Mouse (Mus musculus) C2C12 (cell line): ENCODE data around the gene Slc22a23.

Experiments
- CEBPB ChIP-seq: IDR thresholded peaks from one replicate; pipeline ENCODE4 v1.6.1; 2011; ENCODE audit warnings: low read depth, mild to moderate bottlenecking, control low read depth, moderate library complexity
- CTCF ChIP-seq: IDR thresholded peaks from one replicate; pipeline ENCODE4 v1.5.1; 2011; ENCODE audit not compliant: control insufficient read depth, insufficient read depth, insufficient read length
- FOSL1 ChIP-seq: IDR thresholded peaks from one replicate; pipeline ENCODE4 v1.8.0; 2011; ENCODE audit warnings: mild to moderate bottlenecking, low read length; ENCODE audit not compliant: poor library complexity, insufficient read depth, severe bottlenecking
- MAX ChIP-seq: IDR thresholded peaks from one replicate; pipeline ENCODE4 v1.6.1; 2011; ENCODE audit warnings: mild to moderate bottlenecking, control low read depth
- MYOG ChIP-seq: IDR thresholded peaks from one replicate; pipeline ENCODE4 v1.6.1; 2011; ENCODE audit not compliant: control insufficient read depth, insufficient read length; ENCODE audit errors: extremely low read depth
- USF1 ChIP-seq: IDR thresholded peaks from one replicate; pipeline ENCODE4 v1.6.1; 2011; ENCODE audit warnings: low read depth, mild to moderate bottlenecking, control low read depth, moderate library complexity

GRCm38 (mm10) chr13:34148767-34149392 is 196.1 kb downstream of the Slc22a23 start:
- no peak for TF ChIP-seq CTCF
- no peak for TF ChIP-seq USF1
- TF ChIP-seq MAX = no peak
- no peak for TF ChIP-seq FOSL1
- TF ChIP-seq CEBPB = no peak
- TF ChIP-seq MYOG = no peak
